In the genomic region with DNA sequence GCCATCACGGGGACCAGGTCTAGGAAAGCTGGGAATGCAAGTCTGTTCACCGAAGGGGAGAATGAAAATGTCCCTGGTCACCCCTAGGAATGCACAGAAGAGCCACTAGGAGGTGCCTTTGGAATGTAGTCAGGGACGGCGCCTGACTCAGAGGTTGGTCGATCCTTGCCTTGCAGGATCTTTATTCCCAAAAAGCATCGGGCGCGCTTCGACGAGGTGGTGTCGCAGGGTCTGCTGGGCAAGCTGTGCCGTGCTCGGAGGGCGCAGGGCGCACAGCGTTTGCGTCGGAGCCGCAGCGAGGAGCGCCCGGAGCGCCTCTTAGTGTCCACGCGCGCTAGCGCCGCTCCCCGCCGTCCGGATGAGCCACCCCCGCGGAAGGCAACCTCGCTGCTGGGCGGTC, we compare ENCODE assay signal across 9 mouse cellular contexts. TPM values are rescaled to one million over a fixed set of nuclear protein-coding genes. Genes with fewer than 3 reads are reported as not detected.
DNase-seq lines count a peak whose midpoint lies in the region; ATAC-seq and TF ChIP-seq lines count a peak whose summit lies in the region.
"Had no signal": no experiment of that assay in that cellular context is flagged by ENCODE, and none has a peak within 500 bp of the region (broad histone marks: within the 10 kb centered on the region; RNA-seq: fewer than 3 reads in every experiment).

No protein-coding gene starts in this region.

- H3K4me3 ChIP-seq in lung, embryonic 16.5 days (ENCODE audit: low read length), result peak overlapping the region; percentile 43
- H3K4me3 ChIP-seq in forebrain, postnatal 0 days (ENCODE audit: low read depth, low read length), result peak overlapping the region; percentile 37
- peak overlapping the region; percentile 26 for H3K4me3 ChIP-seq in liver, embryonic 11.5 days (ENCODE audit: low read depth, low read length)
- H3K4me3 ChIP-seq in stomach, postnatal 0 days (ENCODE audit: low read depth, low read length), result peak overlapping the region; percentile 37
- H3K4me3 ChIP-seq: erythroblast, embryonic 14.5 days had no signal

- H3K9me3 ChIP-seq in lung, embryonic 16.5 days (ENCODE audit: control insufficient read depth, low read length), result peaks cover 3% of the 10 kb centered on the region; the same call in 1 of the 2 replicates
- H3K9me3 ChIP-seq in forebrain, postnatal 0 days (ENCODE audit: low read length), result no peaks in the 10 kb centered on the region
- H3K9me3 ChIP-seq in liver, embryonic 11.5 days (ENCODE audit: control insufficient read depth, low read length), result 0 out of 2 replicates have a peak, but pooled peaks cover 3% of the 10 kb centered on the region
- H3K9me3 ChIP-seq in stomach, postnatal 0 days (ENCODE audit: control insufficient read depth, low read length), result no peaks in the 10 kb centered on the region

- 0 out of 2 replicates have a peak, but pooled peaks have one; percentile 26 for ATAC-seq in lung, embryonic 16.5 days (ENCODE audit: low read depth)
- ATAC-seq in forebrain, postnatal 0 days, result peak; percentile 72
- no peak for ATAC-seq in liver, embryonic 11.5 days (replicated peaks; ENCODE audit: low FRiP score)
- ATAC-seq in stomach, postnatal 0 days (ENCODE audit: low FRiP score, low TSS enrichment), result no peak

- 1% methylated on average over 32 of the region's 35 CpGs for WGBS in lung, embryonic 16.5 days
- WGBS in forebrain, postnatal 0 days, result 3% methylated on average over 35 of the region's 35 CpGs
- 2% methylated on average over 35 of the region's 35 CpGs for WGBS in liver, embryonic 11.5 days
- 2% methylated on average over 28 of the region's 35 CpGs for WGBS in stomach, postnatal 0 days

- TF ChIP-seq CTCF in forebrain, postnatal 0 days (IDR thresholded peaks at IDR 0.05; ENCODE audit: low read depth), result peak; percentile 69
- TF ChIP-seq CTCF in stomach, postnatal 0 days (IDR thresholded peaks at IDR 0.05; ENCODE audit: low read depth), result peak; percentile 72

- no peak overlapping the region for H3K27ac ChIP-seq in lung, embryonic 16.5 days (ENCODE audit: low read length)
- no peak overlapping the region for H3K27ac ChIP-seq in forebrain, postnatal 0 days (ENCODE audit: low read depth, low read length)
- no peak overlapping the region for H3K27ac ChIP-seq in liver, embryonic 11.5 days (ENCODE audit: low read depth, low read length)
- H3K27ac ChIP-seq in stomach, postnatal 0 days (replicated peaks), result no peak overlapping the region

- H3K4me1 ChIP-seq in lung, embryonic 16.5 days (replicated peaks; ENCODE audit: control insufficient read depth, insufficient read depth, low read length), result peaks cover 4% of the 10 kb centered on the region
- peaks cover 7% of the 10 kb centered on the region for H3K4me1 ChIP-seq in forebrain, postnatal 0 days (ENCODE audit: insufficient read depth)
- no peaks in the 10 kb centered on the region; the same call in 1 of the 2 replicates for H3K4me1 ChIP-seq in liver, embryonic 11.5 days (replicated peaks; ENCODE audit: control insufficient read depth, insufficient read depth, low read length)
- no peaks in the 10 kb centered on the region for H3K4me1 ChIP-seq in stomach, postnatal 0 days (replicated peaks; ENCODE audit: control insufficient read depth, insufficient read depth)

- H3K36me3 ChIP-seq in lung, embryonic 16.5 days (ENCODE audit: control insufficient read depth, insufficient read depth, low read length), result no peaks in the 10 kb centered on the region
- H3K36me3 ChIP-seq in forebrain, postnatal 0 days (ENCODE audit: insufficient read depth), result no peaks in the 10 kb centered on the region
- no peaks in the 10 kb centered on the region for H3K36me3 ChIP-seq in liver, embryonic 11.5 days (ENCODE audit: control insufficient read depth, insufficient read depth, low read length)
- H3K36me3 ChIP-seq in stomach, postnatal 0 days (ENCODE audit: control insufficient read depth, insufficient read depth, low read length), result no peaks in the 10 kb centered on the region

- H3K4me2 ChIP-seq in lung, embryonic 16.5 days (ENCODE audit: low read depth, low read length), result peak overlapping the region; percentile 60
- H3K4me2 ChIP-seq in forebrain, postnatal 0 days (ENCODE audit: low read depth), result peak overlapping the region; percentile 60
- H3K4me2 ChIP-seq in liver, embryonic 11.5 days, result peak overlapping the region; percentile 58
- H3K4me2 ChIP-seq in stomach, postnatal 0 days (replicated peaks; ENCODE audit: low read depth), result peak overlapping the region; percentile 62

- TF ChIP-seq EP300 in stomach, postnatal 0 days (optimal IDR thresholded peaks at IDR 0.05), result no peak

- DNase-seq in adrenal gland, postnatal 10 days, result peak; percentile 43
- DNase-seq in adrenal gland, postnatal 4 days (ENCODE audit: low spot score in 2 of 2), result no peak
- no peak for DNase-seq in lung, adult 18-20 months
- peak; percentile 63 for DNase-seq in forebrain, postnatal 0 days
- DNase-seq in liver, embryonic 11.5 days (ENCODE audit: low spot score), result no peak
- DNase-seq in stomach, postnatal 0 days (ENCODE audit: low spot score), result peak; percentile 33
- no peak for DNase-seq in ovary, postnatal 14 days (ENCODE audit: low spot score)

- H3K27me3 ChIP-seq in lung, embryonic 16.5 days (ENCODE audit: control insufficient read depth, insufficient read depth, low read depth, low read length), result peaks cover 67% of the 10 kb centered on the region
- H3K27me3 ChIP-seq in forebrain, postnatal 0 days (ENCODE audit: insufficient read depth, low read length), result peaks cover 50% of the 10 kb centered on the region
- H3K27me3 ChIP-seq in liver, embryonic 11.5 days (replicated peaks; ENCODE audit: control insufficient read depth, insufficient read depth, low read length), result peaks cover 77% of the 10 kb centered on the region
- no peaks in the 10 kb centered on the region; the same call in 1 of the 2 replicates for H3K27me3 ChIP-seq in stomach, postnatal 0 days (ENCODE audit: control insufficient read depth, insufficient read depth, low read length)

- H3K9ac ChIP-seq in lung, embryonic 16.5 days (ENCODE audit: low read length), result peak overlapping the region; percentile 49
- peak overlapping the region; percentile 45 for H3K9ac ChIP-seq in forebrain, postnatal 0 days
- no peak overlapping the region for H3K9ac ChIP-seq in liver, embryonic 11.5 days (ENCODE audit: low read depth, low read length)
- H3K9ac ChIP-seq in stomach, postnatal 0 days (ENCODE audit: low read length), result peak overlapping the region; percentile 41; the same call in 1 of the 2 replicates

RNA-seq across cellular contexts. Expression of a gene that starts 15.7 kb away (rescaled TPM):
- total RNA-seq in adrenal gland, postnatal 10 days (2021), result under 1 TPM; 0.24 to 0.85 TPM
- total RNA-seq in adrenal gland, postnatal 4 days (2021), result 1 to 10 TPM; 1.2 TPM
- 0.04 TPM in 1 of 2 replicates, not detected in the other for polyA plus RNA-seq in lung, embryonic 16.5 days (2015; fragmentation: Nextera tagmentation; extraction: Ambion mirVana)
- total RNA-seq in forebrain, postnatal 0 days (2014; rRNA removed), result 1.8 TPM in 2 replicates
- 0.52 and 0.88 TPM in 2 replicates for polyA plus RNA-seq in forebrain, postnatal 0 days (2015; fragmentation: Nextera tagmentation; extraction: Ambion mirVana)
- polyA plus RNA-seq in liver, embryonic 11.5 days (2014; fragmentation: Nextera tagmentation; extraction: Ambion mirVana), result 0.12 and 0.31 TPM in 2 replicates
- polyA plus RNA-seq in stomach, postnatal 0 days (2015; fragmentation: Nextera tagmentation; extraction: Ambion mirVana), result 0.86 and 1.4 TPM in 2 replicates
- polyA plus RNA-seq: erythroblast, embryonic 14.5 days had no signal

RNA-seq across cellular contexts. Expression of a gene that starts 30.8 kb away (rescaled TPM):
- 100 to 1,000 TPM; 105 to 125 TPM for total RNA-seq in adrenal gland, postnatal 10 days (2021)
- 100 to 1,000 TPM; 129 to 136 TPM for total RNA-seq in adrenal gland, postnatal 4 days (2021)
- polyA plus RNA-seq in lung, embryonic 16.5 days (2015; fragmentation: Nextera tagmentation; extraction: Ambion mirVana), result 320 and 341 TPM in 2 replicates
- 80.5 and 80.9 TPM in 2 replicates for total RNA-seq in forebrain, postnatal 0 days (2014; rRNA removed)
- polyA plus RNA-seq in forebrain, postnatal 0 days (2015; fragmentation: Nextera tagmentation; extraction: Ambion mirVana), result 121 and 125 TPM in 2 replicates
- 233 and 236 TPM in 2 replicates for polyA plus RNA-seq in liver, embryonic 11.5 days (2014; fragmentation: Nextera tagmentation; extraction: Ambion mirVana)
- 287 and 315 TPM in 2 replicates for polyA plus RNA-seq in stomach, postnatal 0 days (2015; fragmentation: Nextera tagmentation; extraction: Ambion mirVana)

RNA-seq across cellular contexts. Expression of a gene that starts 43.8 kb away (rescaled TPM):
- total RNA-seq in adrenal gland, postnatal 10 days (2021), result 10 to 100 TPM; 50.3 to 50.9 TPM
- total RNA-seq in adrenal gland, postnatal 4 days (2021), result 10 to 100 TPM; 64.3 to 72.7 TPM
- polyA plus RNA-seq in lung, embryonic 16.5 days (2015; fragmentation: Nextera tagmentation; extraction: Ambion mirVana), result 72.7 and 79.2 TPM in 2 replicates
- 45.1 and 62.6 TPM in 2 replicates for total RNA-seq in forebrain, postnatal 0 days (2014; rRNA removed)
- 94.0 and 97.3 TPM in 2 replicates for polyA plus RNA-seq in forebrain, postnatal 0 days (2015; fragmentation: Nextera tagmentation; extraction: Ambion mirVana)
- 58.8 and 63.3 TPM in 2 replicates for polyA plus RNA-seq in liver, embryonic 11.5 days (2014; fragmentation: Nextera tagmentation; extraction: Ambion mirVana)
- 62.6 and 65.2 TPM in 2 replicates for polyA plus RNA-seq in stomach, postnatal 0 days (2015; fragmentation: Nextera tagmentation; extraction: Ambion mirVana)

RNA-seq across cellular contexts. Expression of a gene that starts 57.7 kb away (rescaled TPM):
- 10 to 100 TPM; 23.0 to 23.5 TPM for total RNA-seq in adrenal gland, postnatal 10 days (2021)
- total RNA-seq in adrenal gland, postnatal 4 days (2021), result 10 to 100 TPM; 29.5 to 30.9 TPM
- 32.3 and 33.0 TPM in 2 replicates for polyA plus RNA-seq in lung, embryonic 16.5 days (2015; fragmentation: Nextera tagmentation; extraction: Ambion mirVana)
- total RNA-seq in forebrain, postnatal 0 days (2014; rRNA removed), result 40.9 and 44.7 TPM in 2 replicates
- polyA plus RNA-seq in forebrain, postnatal 0 days (2015; fragmentation: Nextera tagmentation; extraction: Ambion mirVana), result 27.7 and 29.2 TPM in 2 replicates
- 57.2 and 57.5 TPM in 2 replicates for polyA plus RNA-seq in liver, embryonic 11.5 days (2014; fragmentation: Nextera tagmentation; extraction: Ambion mirVana)
- polyA plus RNA-seq in stomach, postnatal 0 days (2015; fragmentation: Nextera tagmentation; extraction: Ambion mirVana), result 15.7 and 18.5 TPM in 2 replicates

Comparison
In these comparisons a context has a peak if more than half of its experiments do, and no peak if none do; other contexts are left out.
1. DNase-seq: peak in adrenal gland, postnatal 10 days (single experiment), forebrain, postnatal 0 days (single experiment) and stomach, postnatal 0 days (single experiment); none in adrenal gland, postnatal 4 days (0 of 2), lung, adult 18-20 months (0 of 2), liver, embryonic 11.5 days (single experiment) and ovary, postnatal 14 days (single experiment).
2. ATAC-seq: peak in lung, embryonic 16.5 days (single experiment) and forebrain, postnatal 0 days (single experiment); none in liver, embryonic 11.5 days (single experiment) and stomach, postnatal 0 days (single experiment).
3. Peak in every context shown above with its lines, with median percentiles within 50 percentile points of each other: H3K4me2 ChIP-seq and H3K4me3 ChIP-seq.